Mouse (Mus musculus) liver, embryonic 14.5 days (tissue): ENCODE data around the gene Frmd4a. TPM values are rescaled to one million over a fixed set of nuclear protein-coding genes. Genes with fewer than 3 reads are reported as not detected.

Experiments
- ATAC-seq: fragments of 200-750 bp; cut with Nextera tagmentation; 2 replicates; pipeline ENCODE4 v1.8.0; 2017; ENCODE audit warnings: moderate number of reproducible peaks, mild to moderate bottlenecking, moderate library complexity; ENCODE audit not compliant: insufficient read depth
- DNase-seq, 3 experiments: peaks; one replicate each; pipeline ENCODE4 v3.0.0-alpha.2; 2012 to 2013; ENCODE audit warnings: low read depth in 3 of 3, low spot score in 3 of 3
- H3K27ac ChIP-seq: fragments of 300-500 bp; sonication (generic); 2 replicates; pipeline ENCODE4 v1.5.1; 2014; ENCODE audit warnings: moderate library complexity, mild to moderate bottlenecking, control low read depth, inconsistent platforms
- H3K27me3 ChIP-seq: fragments of 300-500 bp; sonication (generic); 2 replicates; pipeline ENCODE4 v1.6.1; 2014; ENCODE audit warnings: mild to moderate bottlenecking, low read length, moderate library complexity; ENCODE audit not compliant: control insufficient read depth, insufficient read depth
- H3K36me3 ChIP-seq: fragments of 300-500 bp; sonication (generic); replicated peaks from 2 replicates; pipeline ENCODE4 v1.6.1; 2014; ENCODE audit warnings: low read depth; ENCODE audit not compliant: control insufficient read depth, insufficient read depth
- H3K4me1 ChIP-seq, 2 experiments: fragments of 200-500 bp in 1 of 2; fragments of 300-500 bp in 1 of 2; sonication (generic) in 1 of 2; replicated peaks; 2 replicates each; pipeline ENCODE4 v1.6.1; 2012 to 2014; ENCODE audit warnings: antibody characterized with exemption in 1 of 2, inconsistent platforms in 1 of 2, low read length in 1 of 2; ENCODE audit not compliant: control insufficient read depth in 2 of 2, insufficient read depth in 2 of 2
- H3K4me2 ChIP-seq: fragments of 300-500 bp; sonication (generic); 2 replicates; pipeline ENCODE4 v1.6.1; 2014; ENCODE audit warnings: low read depth, mild to moderate bottlenecking, control low read depth, moderate library complexity
- H3K4me3 ChIP-seq, 2 experiments: fragments of 200-500 bp in 1 of 2; fragments of 300-500 bp in 1 of 2; sonication (generic) in 1 of 2; 2 replicates each; pipeline ENCODE4 v1.5.1; 2012 to 2014; ENCODE audit warnings: low read depth in 2 of 2, low read length in 2 of 2, mild to moderate bottlenecking in 2 of 2, control low read depth in 1 of 2, inconsistent platforms in 1 of 2, moderate library complexity in 1 of 2; ENCODE audit not compliant: insufficient read depth in 1 of 2
- H3K9ac ChIP-seq: fragments of 300-500 bp; sonication (generic); replicated peaks from 2 replicates; pipeline ENCODE4 v1.6.1; 2014; ENCODE audit warnings: mild to moderate bottlenecking, control low read depth, moderate library complexity
- H3K9me3 ChIP-seq: fragments of 300-500 bp; sonication (generic); 2 replicates; pipeline ENCODE4 v1.6.1; 2016; ENCODE audit warnings: low read length, mixed read lengths; ENCODE audit not compliant: control insufficient read depth
- CTCF ChIP-seq: IDR thresholded peaks from 2 replicates; pipeline ENCODE4 v1.5.1; 2016; ENCODE audit warnings: antibody characterized with exemption, low read depth, control low read depth
- EP300 ChIP-seq: IDR thresholded peaks from 2 replicates; pipeline ENCODE4 v1.6.1; 2016; ENCODE audit warnings: antibody characterized with exemption, low read depth
- WGBS: fragments of 180-500 bp; shearing (Covaris S2); extraction: QIAGEN DNeasy Blood & Tissue Kit; methylation state at CpG from one replicate; pipeline ENCODE4 v1.1.7; 2014; ENCODE audit not compliant: insufficient replicate concordance; 5-methylcytosine and 5-hydroxymethylcytosine counted together
- polyA plus RNA-seq, 2 experiments: library from polyadenylated mRNA; depleted of rRNA in 1 of 2; stranded (reverse) in 1 of 2; unstranded in 1 of 2; fragments of >200 nt; fragmentation: Nextera tagmentation in 1 of 2; extraction: Ambion mirVana in 1 of 2; gene quantifications; 2 replicates each; pipeline versions ENCODE4 v1.2.1 to v1.2.3; 2012 to 2014

Gene Frmd4a
- polyA plus RNA-seq, 2 experiments, result 11.0 to 11.2 TPM

- no peaks in the 10 kb centered on the region for H3K4me1 ChIP-seq
- TF ChIP-seq EP300 (no peak), CTCF (no peak)
- H3K9me3 ChIP-seq, result no peaks in the 10 kb centered on the region
- no peak for ATAC-seq
- 36% methylated on average over 2 of the region's 2 CpGs for WGBS
- no peak overlapping the region for H3K4me2 ChIP-seq
- H3K9ac ChIP-seq, result no peak overlapping the region
- DNase-seq, result no peak
- no peaks in the 10 kb centered on the region for H3K27me3 ChIP-seq
- H3K27ac ChIP-seq, result no peak overlapping the region
- H3K36me3 ChIP-seq, result no peaks in the 10 kb centered on the region
- H3K4me3 ChIP-seq, result no peak overlapping the region
Measured at GRCm38 (mm10) chr2:4055481-4055880, 38.0 kb downstream of the Frmd4a start.

- 37% methylated on average over 2 of the region's 2 CpGs for WGBS
- Histone ChIP-seq H3K4me3 (no peak overlapping the region), H3K4me1 (no peaks in the 10 kb centered on the region), H3K9me3 (no peaks in the 10 kb centered on the region), H3K27me3 (no peaks in the 10 kb centered on the region), H3K36me3 (no peaks in the 10 kb centered on the region), H3K9ac (no peak overlapping the region), H3K27ac (no peak overlapping the region), H3K4me2 (no peak overlapping the region)
- ATAC-seq (no peak), DNase-seq (no peak)
- TF ChIP-seq CTCF, result no peak
- no peak for TF ChIP-seq EP300
Measured at GRCm38 (mm10) chr2:4060675-4061074, 43.2 kb downstream of the Frmd4a start.

- no peak for TF ChIP-seq EP300
- no peak for TF ChIP-seq CTCF
- Histone ChIP-seq H3K4me1 (no peaks in the 10 kb centered on the region), H3K9ac (no peak overlapping the region), H3K36me3 (no peaks in the 10 kb centered on the region), H3K9me3 (no peaks in the 10 kb centered on the region), H3K27ac (no peak overlapping the region), H3K4me3 (no peak overlapping the region), H3K4me2 (no peak overlapping the region), H3K27me3 (no peaks in the 10 kb centered on the region)
- WGBS, result 62% methylated on average over 7 of the region's 7 CpGs
- no peak for DNase-seq
- no peak for ATAC-seq
Measured at GRCm38 (mm10) chr2:4071831-4072230, 54.3 kb downstream of the Frmd4a start.

GRCm38 (mm10) chr2:4083877-4084276, 66.4 kb downstream of the Frmd4a start:
- no peaks in the 10 kb centered on the region for H3K4me1 ChIP-seq
- WGBS, result 49% methylated on average over 6 of the region's 6 CpGs
- H3K27me3 ChIP-seq, result no peaks in the 10 kb centered on the region
- H3K36me3 ChIP-seq, result no peaks in the 10 kb centered on the region
- H3K27ac ChIP-seq, result no peak overlapping the region
- no peak overlapping the region for H3K4me2 ChIP-seq
- ATAC-seq (no peak), DNase-seq (no peak)
- no peak overlapping the region for H3K9ac ChIP-seq
- H3K4me3 ChIP-seq, result no peak overlapping the region
- no peak for TF ChIP-seq CTCF
- TF ChIP-seq EP300, result no peak
- H3K9me3 ChIP-seq, result no peaks in the 10 kb centered on the region

- H3K36me3 ChIP-seq, result no peaks in the 10 kb centered on the region
- TF ChIP-seq EP300 (no peak), CTCF (no peak)
- WGBS, result 78% methylated on average over 1 of the region's 1 CpGs
- H3K9ac ChIP-seq, result no peak overlapping the region
- no peak for DNase-seq
- H3K4me3 ChIP-seq, result no peak overlapping the region
- no peaks in the 10 kb centered on the region for H3K4me1 ChIP-seq
- no peak overlapping the region for H3K4me2 ChIP-seq
- no peak overlapping the region for H3K27ac ChIP-seq
- ATAC-seq, result no peak
- no peaks in the 10 kb centered on the region for H3K27me3 ChIP-seq
- H3K9me3 ChIP-seq, result no peaks in the 10 kb centered on the region
Measured at GRCm38 (mm10) chr2:4097601-4098000, 80.1 kb downstream of the Frmd4a start.
